Mouse (Mus musculus) testis, adult 2 months (tissue): Measurements from ENCODE around the gene Bach2.

Source experiments
- CTCF ChIP-seq: fragments of 200-500 bp; IDR thresholded peaks from 2 replicates; pipeline ENCODE4 v1.5.1; 2012; ENCODE audit warnings: low read depth, mild to moderate bottlenecking, inconsistent platforms, low read length, moderate library complexity; ENCODE audit not compliant: control insufficient read depth, insufficient read depth, insufficient replicate concordance
- POLR2A ChIP-seq: fragments of 200-500 bp; IDR thresholded peaks from 2 replicates; pipeline ENCODE4 v1.6.1; 2012; ENCODE audit warnings: low read depth, mild to moderate bottlenecking, inconsistent platforms, low read length, moderate library complexity; ENCODE audit not compliant: control insufficient read depth

DNA sequence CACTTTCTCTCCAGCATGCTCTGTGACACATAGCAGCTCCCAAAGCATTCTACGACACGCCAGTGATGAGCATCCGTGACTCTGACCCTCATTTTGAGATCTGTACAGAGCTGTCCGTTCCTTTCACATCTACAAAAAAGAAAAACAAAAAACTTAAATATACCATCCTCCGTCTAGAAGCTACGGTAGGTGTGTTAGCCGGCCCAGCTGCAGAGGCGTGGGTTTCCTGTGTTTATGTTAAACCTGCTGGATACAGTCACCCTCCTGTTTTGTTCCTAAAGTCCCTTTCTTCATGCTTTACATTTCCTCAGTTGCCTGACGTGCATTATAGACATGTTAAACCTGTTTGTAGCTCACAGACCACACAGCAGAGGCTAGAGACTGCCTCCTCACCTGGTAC lies 150.0 kb downstream of the Bach2 start:
- TF ChIP-seq CTCF = no peak
- TF ChIP-seq POLR2A = no peak
